Mouse (Mus musculus) gastrocnemius, postnatal 36 days (tissue): Measurements from ENCODE around the gene Camkk1. TPM values are rescaled to one million over a fixed set of nuclear protein-coding genes. Genes with fewer than 3 reads are reported as not detected.

Experiments used
- DNase-seq, 2 experiments: peaks; one replicate each; pipeline ENCODE4 v3.0.0; 2022
- intact Hi-C: fragments of 180-260 bp; cut with DNase I; formaldehyde crosslinking; loops from one replicate; pipeline ENCODE4 v1.15.1; 2025
- total RNA-seq, 2 experiments: library from RNA; stranded (reverse); gene quantifications; 2 replicates each; pipeline ENCODE4 v1.2.3; 2021

Camkk1 gene
- total RNA-seq, 2 experiments from 2014 or later: 0.71 to 1.2 TPM

DNA sequence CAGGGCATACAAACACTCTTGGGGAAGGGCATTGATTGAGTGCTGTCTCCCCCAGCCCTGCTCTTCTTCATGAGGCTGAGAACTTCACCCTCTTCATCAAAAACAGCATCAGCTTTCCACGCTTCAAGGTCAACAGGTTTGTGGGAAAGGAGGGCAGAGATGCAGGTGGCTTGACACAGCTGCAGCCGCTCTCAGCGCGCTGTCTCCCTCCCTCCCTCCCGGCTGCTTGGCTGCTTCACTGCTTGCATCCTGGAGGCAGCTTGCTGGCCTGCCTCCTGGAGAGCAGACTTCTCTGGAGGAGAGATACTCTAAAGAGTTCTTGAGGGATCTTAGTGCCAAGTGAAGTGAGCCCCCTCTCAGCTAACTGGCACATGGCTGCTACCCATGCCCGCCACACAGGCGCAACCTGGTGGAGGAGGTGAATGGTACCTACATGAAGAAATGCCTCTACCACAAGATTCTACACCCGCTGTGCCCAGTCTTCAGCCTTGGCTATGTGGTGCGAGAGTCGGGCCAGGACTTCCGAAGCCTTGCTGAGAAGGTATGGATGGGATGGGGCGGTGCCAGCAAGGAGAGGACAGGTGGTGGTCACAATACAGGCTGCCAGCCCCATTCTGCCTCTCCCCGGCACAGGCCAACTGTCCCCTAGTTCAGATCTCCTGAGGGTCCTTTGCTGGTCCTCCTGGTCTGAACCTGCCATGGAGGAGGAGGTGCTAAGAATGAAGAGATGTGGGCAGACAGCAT is 9.1 kb upstream of the Camkk1 start:
- intact Hi-C loops: loop anchor here (10.0 kb wide), 1 partner anchor 95 kb away; no protein-coding TSS in a partner anchor
- no peak for DNase-seq

DNA sequence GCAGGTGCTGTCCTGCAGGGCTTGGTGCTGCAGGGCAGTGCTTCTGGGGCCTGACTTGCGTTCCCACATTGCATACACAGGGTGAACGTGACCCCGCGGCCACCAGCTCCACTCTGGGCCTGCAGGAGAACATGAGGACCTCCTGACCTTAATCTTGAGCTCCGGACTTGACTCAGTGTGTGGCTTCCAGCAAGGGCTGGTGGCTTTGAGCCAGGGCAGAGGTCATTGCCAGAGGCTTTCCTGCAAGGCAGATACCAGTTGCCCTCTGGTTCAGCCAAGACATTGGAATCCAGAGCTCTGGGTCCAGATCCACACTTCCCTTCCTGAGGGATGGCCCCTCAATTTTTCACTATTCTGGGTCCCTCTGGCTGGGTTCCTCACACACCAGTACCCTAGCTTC is 4.8 kb upstream of the Camkk1 start:
- DNase-seq: no peak
- intact Hi-C loops: no loop called here

DNA sequence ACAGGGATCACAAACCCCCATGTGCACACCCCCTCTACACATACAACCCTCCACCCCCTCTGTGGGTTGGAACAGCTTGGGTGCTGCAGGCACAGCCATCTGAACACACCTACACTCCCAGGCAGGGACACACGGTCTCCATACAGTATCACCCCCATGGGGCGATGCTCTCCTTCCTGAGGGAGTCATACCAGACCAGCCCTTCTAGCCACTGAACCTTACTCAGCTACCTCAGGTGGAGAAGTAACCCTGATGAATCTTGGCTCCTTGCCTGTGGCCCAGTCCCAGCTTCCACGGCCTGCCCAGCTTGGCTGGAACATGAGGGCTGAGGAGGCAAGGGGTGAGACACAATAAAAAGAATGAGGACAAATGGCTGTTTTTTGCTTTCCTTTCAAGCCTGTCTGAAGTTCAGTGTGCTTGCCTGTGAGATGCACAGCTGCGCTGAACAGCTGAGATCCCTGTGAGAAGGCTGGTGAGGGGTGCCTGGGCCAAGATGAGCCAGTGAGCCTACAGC is 3.9 kb upstream of the Camkk1 start:
- no peak for DNase-seq
- intact Hi-C loops: no loop called here

DNA sequence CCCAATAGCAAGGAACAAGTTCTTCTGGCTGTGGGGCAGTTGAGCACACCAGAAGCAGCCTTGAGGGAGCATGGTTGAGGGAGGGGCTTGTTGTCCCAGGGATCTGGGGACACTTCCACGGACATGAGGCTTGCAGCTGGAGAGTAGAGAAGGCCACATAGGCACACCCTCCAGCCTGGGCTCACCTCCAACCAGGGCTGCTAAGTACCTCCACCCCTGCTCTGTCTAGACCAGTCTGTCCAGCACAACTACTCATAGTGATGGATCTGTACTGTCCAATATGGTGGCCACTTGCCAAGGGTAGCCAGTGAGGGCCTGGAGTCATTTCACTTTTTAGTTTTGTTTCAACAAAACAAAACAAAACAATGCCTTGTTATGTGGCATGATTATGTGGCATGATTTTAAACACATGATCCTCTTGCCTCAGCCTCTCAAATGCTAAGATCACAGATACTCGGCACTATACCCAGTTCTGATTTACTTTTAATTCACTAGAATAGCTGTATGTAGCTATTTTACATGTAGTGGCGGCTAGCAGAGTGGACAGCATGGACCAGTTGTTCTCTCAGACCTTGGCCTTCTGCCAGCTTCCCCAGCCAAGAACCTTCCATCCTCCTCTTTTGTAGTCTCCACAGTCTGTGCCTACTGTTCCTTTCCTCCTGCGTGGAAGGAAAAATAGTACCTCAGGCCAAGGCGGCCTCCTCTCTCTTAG is 3.3 kb upstream of the Camkk1 start:
- peak; percentile 60 to 69 for DNase-seq
- intact Hi-C loops: no loop called here

DNA sequence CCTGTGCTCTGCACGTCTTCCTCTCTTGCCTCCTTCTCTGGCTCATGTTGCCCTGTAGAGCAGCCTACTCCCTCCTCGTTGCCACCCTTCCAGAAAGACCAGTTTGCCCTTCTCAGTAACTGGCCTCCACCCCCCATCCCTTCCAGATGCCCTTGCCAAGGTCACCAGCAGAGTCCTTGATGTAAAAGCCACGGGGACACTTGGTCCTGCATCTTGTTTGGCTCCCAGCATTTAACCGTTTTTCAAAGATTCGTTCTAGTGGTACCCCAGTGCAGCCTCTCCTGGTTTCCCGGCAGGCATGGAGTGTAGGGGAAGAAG is 2.7 kb upstream of the Camkk1 start:
- DNase-seq: no peak
- intact Hi-C loops: no loop called here

DNA sequence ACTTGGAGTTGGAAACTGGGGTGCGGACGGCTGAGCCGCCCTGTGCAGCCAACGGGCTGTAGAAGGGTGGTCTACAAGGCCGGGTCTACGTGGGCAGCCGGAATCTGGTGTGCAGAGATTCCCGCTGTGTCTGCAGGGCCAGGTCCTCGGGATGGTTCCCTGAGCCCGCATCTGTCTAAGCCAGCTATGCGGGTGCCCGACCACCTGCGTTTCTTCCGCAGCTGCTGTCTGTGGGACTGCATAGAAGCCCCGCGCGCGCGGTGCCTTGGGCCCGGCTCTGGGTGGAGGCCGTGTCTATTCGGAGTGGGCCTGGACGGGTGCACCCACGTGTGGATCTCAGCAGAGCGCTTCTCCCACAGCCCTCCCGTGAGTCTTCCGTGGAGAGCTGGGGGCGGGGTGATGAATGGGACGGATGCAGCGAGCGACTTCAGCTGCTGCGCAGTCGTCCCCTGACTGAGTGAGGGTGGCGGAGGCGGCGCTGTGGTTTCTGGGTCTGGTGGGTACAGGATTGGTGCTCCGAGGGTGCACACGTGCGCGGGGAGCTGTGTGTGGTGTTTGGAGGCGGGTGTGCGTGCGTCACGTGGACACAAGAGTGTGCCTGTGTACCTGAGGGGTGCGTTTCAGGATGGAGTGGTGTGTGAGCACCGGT is 463 bp downstream of the Camkk1 start:
- intact Hi-C loops: no loop called here
- DNase-seq: no peak

DNA sequence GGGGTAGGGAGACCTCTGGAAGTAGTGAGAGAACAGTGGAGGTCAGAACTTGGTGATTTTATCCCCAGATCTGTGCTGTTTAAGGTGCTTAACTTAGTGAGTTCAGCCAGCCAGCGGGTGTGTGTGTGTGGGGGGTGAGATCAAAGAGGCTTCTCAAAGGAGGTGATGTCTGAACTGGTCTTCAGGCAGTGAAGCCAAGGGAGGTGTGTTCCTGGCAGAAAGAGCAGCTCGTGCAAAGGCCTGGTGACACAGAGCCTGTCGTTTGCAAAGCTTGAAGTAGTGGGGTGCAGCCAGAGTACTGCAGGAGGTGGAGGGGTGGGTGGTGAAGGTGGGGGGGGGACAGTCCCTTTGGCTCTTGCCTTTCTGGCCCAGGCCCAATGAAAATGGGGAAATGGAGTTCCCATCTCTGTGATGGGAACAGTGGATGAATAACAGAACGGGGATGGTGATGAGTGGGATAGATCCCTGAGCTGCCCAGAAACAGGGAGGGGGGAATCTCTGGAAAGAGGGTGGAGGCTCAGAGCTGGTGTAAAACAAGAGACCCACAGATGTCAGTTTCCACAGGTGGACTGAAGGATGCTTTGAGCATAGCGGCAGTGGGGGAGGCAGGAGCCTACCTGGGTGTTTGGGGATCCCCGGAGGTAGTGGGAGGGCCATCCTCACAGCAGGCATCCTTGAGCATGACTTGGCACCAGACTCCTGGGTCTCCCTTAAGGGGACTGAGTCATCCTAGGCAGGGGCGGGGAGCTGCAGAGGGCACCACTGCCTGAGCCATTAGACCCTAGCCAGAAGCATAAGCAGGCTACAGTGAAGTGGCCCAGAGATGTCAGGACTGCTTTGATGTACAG is 2.4 kb downstream of the Camkk1 start:
- DNase-seq: no peak
- intact Hi-C loops: no loop called here

DNA sequence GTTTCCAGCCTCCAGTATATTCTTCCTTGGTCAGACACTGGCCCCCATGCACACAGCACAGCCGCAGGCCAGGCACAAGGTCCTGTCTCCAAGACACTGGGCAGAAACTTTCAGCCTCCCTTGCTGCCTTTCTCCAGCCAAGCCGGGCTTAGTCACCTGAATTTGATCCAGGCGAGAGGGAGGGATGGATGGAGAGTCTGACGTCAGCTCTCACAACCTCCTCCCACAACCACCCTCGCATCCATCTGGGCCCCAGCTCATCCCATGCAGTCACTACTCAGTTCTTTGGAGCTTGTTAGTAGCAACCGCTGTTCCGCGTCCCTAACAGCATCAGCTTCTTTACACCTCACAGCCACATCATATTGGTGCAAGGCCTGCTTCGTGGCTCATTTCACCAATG is 4.3 kb downstream of the Camkk1 start:
- intact Hi-C loops: no loop called here
- DNase-seq: peak; percentile 65 to 78

DNA sequence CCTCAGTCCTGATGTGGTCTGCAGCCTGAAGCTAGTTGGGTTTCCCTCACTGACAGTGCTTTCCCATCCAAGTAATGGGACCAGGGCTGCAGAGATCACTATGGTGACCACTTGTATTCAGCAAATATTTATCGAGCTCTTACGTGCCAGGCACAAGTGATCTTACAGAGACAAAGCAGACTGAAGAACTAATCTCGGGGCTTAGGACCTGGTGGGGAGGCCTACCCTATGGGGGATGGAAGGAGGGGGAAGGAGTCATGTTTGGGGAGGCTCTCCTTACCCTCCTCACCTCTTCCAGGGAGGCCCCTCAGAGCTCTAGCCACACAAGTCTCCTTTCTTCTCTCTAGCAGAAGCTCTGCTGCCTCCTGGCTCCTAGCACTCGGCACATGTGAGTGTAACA is 5.0 kb downstream of the Camkk1 start:
- intact Hi-C loops: no loop called here
- DNase-seq: no peak

DNA sequence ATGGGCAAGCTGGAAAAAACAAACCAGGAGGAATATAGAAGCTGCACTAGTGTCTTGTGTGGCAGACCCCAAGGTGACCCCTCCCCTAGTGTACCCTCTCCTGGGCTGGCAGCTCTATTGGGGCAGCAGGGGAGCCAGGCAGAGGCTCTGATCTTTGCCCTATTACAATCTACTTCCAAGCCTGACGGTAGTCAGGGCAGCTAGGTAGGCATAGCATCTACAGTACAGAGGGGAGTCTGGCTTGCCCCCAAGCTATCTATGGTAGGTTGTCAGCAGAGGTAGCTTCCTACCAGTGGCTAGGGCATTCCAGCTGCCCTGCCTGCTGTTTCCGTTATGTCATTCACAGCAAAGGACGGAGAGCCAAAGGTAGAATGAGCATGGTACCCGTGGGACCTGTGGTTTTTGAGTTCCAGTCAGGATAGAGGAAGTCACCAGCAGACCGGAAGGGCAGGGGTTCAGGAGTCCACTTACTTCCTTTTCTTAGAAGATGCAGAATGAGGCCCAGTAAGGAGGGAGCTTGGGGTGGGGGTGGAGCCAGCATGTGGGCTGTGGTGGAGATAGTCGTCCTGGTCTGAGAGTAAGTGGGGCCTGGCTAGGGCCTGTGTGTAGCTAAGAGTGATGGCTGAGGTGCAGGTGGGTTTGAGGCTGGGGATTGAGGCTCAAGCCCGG is 5.6 kb downstream of the Camkk1 start:
- intact Hi-C loops: no loop called here
- DNase-seq: no peak

DNA sequence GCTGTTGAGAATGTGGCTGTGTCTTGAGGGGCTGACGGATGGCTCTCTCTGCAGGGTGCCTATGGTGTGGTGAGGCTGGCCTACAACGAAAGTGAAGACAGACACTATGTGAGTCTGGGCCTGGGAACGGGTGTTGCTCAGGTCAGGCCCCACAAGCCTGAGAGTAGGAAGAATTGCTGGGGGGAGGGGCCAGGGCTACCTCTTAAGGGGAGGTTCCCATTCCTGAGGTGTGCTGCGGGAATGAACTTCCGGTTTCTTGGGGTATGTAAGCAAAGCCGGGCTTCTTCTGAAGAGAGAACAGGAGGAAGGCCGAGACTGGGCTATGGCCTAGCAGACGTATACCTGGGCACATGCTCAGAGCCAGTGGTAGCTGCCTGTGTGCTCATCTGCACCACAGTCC is 8.2 kb downstream of the Camkk1 start:
- intact Hi-C loops: no loop called here
- DNase-seq: no peak

DNA sequence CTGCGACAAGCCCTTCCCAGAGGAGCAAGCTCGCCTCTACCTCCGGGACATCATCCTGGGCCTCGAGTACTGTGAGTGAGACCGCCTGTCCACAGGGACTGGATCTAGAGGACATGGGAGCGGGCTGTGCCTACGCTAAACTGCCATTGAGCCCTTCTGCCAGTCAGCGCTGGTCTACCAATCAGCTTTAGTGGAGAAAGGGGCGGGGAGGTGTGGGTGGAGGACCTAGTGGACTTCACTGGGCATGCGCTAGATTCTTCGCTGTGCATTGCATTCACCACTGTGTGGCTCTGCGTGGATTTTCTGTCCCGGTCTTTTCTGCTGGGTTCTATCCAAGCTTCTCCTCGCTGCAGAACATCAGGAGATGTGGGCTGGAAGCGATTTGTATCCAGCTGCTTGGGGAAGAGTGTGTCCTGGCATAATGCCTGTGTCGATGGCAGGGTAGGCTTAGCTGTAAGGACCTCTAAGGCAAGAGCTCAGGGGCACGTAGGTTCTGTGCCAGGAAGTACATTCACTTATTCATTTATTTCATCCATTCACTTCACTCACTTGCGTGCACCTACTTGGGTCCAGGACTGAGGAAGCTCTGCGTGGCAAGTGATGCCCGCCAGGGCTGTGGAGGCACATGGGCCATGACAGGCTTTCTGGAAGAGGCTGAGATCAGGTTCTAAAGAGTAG is 12.2 kb downstream of the Camkk1 start:
- intact Hi-C loops: no loop called here
- DNase-seq: peak; percentile 63 to 69

DNA sequence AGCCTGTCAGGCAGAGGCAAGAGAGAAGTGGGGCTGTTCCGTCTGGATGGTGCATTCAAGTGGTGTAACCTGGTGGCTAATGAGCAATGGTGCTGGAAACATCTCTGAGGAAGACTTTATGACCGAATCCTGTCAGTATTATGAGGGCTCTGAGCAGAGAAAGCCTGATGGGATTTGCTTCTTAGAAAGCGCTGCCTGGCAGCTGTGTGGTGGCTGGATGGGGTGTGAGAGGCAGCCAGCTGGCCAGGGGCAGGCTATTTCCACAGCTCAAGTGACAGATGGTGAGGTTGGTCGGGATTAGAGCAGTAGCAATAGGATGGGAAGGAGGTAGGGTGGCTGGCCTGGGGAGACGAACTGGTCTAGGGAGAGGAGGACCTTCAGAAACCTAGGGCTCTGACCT is 12.7 kb downstream of the Camkk1 start:
- no peak for DNase-seq
- intact Hi-C loops: no loop called here

DNA sequence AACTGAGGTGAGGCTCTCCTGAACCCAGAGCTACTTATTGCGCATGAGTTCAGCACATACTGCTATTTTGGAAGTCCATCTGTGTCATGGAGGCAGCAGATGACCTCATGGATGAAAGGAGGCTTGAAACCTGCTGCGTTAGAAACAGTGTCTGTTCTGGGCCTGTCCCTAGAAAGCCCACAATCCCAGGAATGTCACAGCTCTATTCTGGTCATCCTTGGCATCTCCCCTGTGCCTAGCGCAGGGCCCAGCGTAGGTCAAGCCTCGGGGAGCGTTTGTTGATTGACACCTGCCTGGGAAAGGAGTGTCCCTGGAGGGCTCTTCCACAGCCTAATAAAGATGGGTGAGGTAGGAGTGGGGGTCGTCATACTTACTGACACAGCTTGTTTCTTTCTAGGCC is 17.3 kb downstream of the Camkk1 start:
- no peak for DNase-seq
- intact Hi-C loops: no loop called here

DNA sequence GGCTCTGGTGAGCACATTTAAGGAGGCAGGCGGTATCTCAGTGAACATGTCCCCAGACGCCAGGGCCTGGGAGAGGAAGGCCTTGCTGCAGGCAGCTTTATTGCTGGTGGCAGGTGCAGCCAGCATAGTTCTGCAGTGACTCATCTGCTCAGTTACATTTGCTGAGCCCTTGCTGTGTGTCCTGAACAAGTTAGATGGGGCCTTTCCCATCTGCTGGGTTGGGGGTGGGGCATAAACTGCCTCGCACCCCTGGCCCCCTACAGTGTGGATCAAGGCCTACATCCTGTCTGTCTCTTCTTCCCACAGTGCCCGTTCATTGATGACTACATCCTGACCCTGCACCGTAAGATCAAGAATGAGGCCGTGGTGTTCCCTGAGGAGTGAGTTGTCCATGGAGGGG is 18.1 kb downstream of the Camkk1 start:
- intact Hi-C loops: no loop called here
- DNase-seq: no peak

DNA sequence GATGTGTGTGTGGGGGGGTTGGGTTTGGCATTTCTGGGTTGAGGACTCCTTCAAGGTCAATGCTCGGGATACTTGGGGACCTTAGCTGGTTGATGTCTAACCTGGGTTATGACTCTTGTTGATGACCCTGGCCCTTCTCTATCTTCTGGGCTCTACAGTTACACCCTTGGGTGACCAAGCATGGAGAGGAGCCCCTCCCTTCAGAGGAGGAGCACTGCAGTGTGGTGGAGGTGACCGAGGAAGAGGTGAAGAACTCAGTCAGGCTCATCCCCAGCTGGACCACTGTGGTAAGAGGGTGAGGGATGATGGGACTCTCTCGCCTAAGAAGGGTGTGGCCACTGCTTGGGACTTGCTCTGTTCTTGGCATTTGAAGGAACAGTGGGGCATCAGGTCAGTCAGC is 18.9 kb downstream of the Camkk1 start:
- no peak for DNase-seq
- intact Hi-C loops: no loop called here

DNA sequence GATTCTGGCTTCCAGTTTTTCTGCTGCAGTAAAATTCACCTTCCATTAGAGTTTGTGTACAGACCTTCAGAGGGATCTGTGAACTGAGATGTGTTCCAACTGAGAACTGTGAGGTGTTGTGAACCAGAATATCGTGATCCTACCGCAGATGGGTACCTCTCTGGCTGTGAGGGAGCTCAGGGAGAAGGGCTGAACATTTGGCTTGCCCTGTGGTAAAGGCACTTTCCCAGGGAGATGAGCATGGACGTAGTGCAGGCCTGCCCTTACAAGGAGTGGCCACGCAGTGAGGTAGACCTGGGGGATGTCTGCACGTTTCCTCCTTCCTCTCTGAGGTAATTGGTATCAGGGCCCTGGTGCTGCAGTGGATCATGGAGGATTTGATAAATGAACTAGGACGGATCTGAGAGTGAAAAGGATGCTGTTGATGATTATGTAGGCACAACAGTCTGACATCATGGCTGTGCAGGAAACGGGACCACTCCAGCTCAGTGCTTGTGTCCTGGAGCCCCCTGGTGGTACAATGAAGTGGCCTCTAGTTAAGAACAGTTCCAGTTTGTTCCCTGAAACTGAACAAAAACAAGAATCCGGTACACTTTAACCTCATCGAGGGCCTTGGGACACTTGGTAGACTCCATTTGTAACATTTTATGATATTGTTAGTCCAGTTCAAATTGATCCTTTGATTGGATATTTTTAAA is 20.4 kb downstream of the Camkk1 start:
- DNase-seq: peak in 1 of 2 experiments; percentile 52
- intact Hi-C loops: loop anchor here (1.0 kb wide), 1 partner anchor 33 kb away; no protein-coding TSS in a partner anchor

DNA sequence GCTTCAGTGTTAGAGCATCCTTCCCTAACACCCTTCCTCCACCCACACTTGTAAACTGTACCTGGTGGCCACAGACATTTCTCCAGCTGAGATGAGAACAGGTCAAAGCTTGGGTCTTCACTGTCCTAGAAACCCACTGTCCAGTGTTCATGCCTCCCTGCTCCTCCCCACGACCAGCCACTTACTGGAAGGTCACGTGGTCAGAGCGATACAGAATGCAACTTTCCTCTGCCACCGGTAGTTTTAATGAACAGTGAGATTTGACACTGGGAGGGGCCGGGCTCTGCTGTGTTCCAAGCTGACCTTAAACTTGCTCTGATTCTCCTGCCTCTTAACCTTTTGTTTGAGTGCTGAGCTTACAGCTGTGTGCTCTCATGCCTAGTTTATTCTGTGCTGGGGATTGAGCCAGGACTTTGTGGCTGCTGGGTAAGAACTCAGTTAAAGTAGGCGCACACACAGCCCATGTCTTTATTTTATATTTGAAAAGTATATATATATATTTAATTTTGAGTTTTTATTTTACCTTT is 25.5 kb downstream of the Camkk1 start:
- intact Hi-C loops: loop anchor here (5.0 kb wide), 1 partner anchor 117 kb away; no protein-coding TSS in a partner anchor

DNA sequence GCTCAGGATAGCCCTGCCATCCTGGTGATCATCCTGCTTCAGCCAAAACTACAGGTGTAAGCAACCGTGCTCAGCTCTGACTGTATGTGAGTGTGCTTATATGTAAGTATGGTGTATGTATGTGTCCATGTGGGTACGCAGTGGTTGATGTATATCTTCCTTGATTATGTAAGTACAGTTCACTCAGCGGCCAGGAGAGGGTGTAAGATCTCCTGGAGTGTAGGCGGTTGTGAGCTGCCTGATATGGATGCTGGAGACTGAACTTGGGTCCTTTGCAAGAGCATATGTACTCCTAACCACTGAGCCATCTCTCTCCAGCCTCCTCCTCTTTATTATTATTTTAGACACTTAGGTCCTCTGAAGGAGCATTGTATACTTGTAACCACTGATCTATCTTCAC is 26.0 kb downstream of the Camkk1 start:
- DNase-seq: peak in 1 of 2 experiments; percentile 3
- intact Hi-C loops: loop anchor here (5.0 kb wide), 1 partner anchor 117 kb away; no protein-coding TSS in a partner anchor

More for the DNA sequence above, 25.5 kb downstream of the Camkk1 start:
- peak in 1 of 2 experiments; percentile 6 for DNase-seq
